Mouse (Mus musculus): ENCODE results near the gene Hscb. TPM values are rescaled to one million over a fixed set of nuclear protein-coding genes. Genes with fewer than 3 reads are reported as not detected.

Gene Hscb
- polyA plus RNA-seq, 1 experiment from 2014 or later: 16.5 TPM

Other genes starting within 250 kb of the Hscb start
- gene Noc4l, start 186.4 kb downstream of the Hscb start, polyA plus RNA-seq (2015; fragmentation: Nextera tagmentation; extraction: Ambion mirVana): 38.4 and 47.3 TPM in 2 replicates
- 16.7 and 22.0 TPM in 2 replicates for gene Ddx51, start 186.3 kb downstream of the Hscb start, polyA plus RNA-seq (2015; fragmentation: Nextera tagmentation; extraction: Ambion mirVana)
- 48.4 and 53.0 TPM in 2 replicates for gene Ep400, start 69.1 kb downstream of the Hscb start, polyA plus RNA-seq (2015; fragmentation: Nextera tagmentation; extraction: Ambion mirVana)
- gene Pus1, start 59.1 kb downstream of the Hscb start, polyA plus RNA-seq (2015; fragmentation: Nextera tagmentation; extraction: Ambion mirVana): 19.4 and 21.0 TPM in 2 replicates
- gene Ulk1, start 29.7 kb downstream of the Hscb start, polyA plus RNA-seq (2015; fragmentation: Nextera tagmentation; extraction: Ambion mirVana): 30.3 and 33.1 TPM in 2 replicates
- gene Chek2, start 202 bp upstream of the Hscb start, polyA plus RNA-seq (2015; fragmentation: Nextera tagmentation; extraction: Ambion mirVana): 5.4 and 7.2 TPM in 2 replicates
- gene Ttc28, start 40.0 kb upstream of the Hscb start, polyA plus RNA-seq (2015; fragmentation: Nextera tagmentation; extraction: Ambion mirVana): 18.7 and 22.1 TPM in 2 replicates

Measured in neural tube, embryonic 13.5 days (tissue).